Mouse (Mus musculus) thymus, postnatal 0 days (tissue): Measurements from ENCODE around the gene Ccr9. TPM values are rescaled to one million over a fixed set of nuclear protein-coding genes. Genes with fewer than 3 reads are reported as not detected.

ENCODE experiments used
- DNase-seq: peaks from one replicate; pipeline ENCODE4 v3.0.0-alpha.2; 2015; ENCODE audit warnings: low spot score
- polyA plus RNA-seq: library from polyadenylated mRNA; unstranded; fragments of >200 nt; fragmentation: Nextera tagmentation; extraction: Ambion mirVana; gene quantifications from 2 replicates; pipeline ENCODE4 v1.2.1, GENCODE M21; 2015

The Ccr9 gene
- polyA plus RNA-seq, 1 experiment from 2014 or later: 524 TPM

DNA sequence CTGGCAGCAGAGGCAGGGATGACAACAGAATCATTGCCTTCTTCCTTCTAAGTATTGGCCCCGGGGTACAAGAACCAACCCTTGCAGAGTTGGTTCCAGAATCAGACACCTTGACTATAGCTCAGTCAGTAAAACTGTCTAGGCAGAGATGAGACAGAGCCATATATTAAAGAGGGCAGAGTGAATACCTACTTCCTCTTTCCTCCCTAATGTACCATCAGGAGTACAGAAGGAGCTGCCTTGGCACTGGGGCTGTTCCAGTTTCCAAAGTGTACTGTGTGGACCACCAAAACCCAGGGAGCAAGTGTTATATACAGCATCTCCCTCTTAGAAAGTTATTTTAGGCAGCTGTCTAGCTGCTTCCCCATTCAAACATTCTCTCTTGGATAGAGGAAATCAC, 123.3 kb downstream of the Ccr9 start:
- no peak for DNase-seq

DNA sequence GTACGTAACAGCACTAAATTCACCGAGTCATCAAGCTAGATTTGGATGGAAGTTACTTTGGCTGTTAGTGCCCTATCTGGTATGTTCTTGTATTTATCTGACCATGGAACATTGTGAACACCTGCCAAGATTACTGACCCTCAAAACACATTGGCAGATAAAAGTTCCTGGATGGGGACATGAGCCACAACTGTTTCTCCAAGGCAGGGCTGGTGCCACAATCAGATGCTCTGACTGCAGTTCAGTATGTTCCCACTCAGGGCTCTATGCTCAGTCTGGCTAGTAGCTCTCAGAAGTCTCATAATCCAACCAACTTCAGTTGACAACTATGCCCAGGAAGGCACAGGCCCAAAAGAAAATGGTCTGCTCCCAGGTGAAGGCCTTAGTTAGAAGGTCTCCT, 124.2 kb downstream of the Ccr9 start:
- DNase-seq: no peak

- DNase-seq: no peak
These were observed 124.7 kb downstream of the Ccr9 start for GRCm38 (mm10) chr9:123802896-123803295.

DNA sequence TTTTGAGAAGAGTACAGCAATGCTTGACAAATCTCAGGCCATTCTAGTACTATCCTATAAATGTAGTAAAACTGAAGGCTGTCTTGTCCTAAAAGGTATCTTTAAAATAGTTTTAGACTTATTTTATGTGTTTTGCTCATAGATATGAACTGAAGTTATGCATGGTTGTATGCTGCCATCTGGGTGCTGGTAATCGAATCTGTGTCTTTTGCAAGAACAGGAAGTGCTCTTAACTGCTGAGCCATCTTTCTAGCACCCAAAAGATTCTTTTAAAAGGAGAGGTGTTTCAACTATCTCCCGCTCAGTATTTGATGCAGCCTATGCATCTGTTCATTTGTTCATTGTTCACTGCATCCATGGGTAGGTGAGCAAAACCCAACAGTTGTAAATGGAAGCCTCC, 127.0 kb downstream of the Ccr9 start:
- peak; percentile 23 for DNase-seq

DNA sequence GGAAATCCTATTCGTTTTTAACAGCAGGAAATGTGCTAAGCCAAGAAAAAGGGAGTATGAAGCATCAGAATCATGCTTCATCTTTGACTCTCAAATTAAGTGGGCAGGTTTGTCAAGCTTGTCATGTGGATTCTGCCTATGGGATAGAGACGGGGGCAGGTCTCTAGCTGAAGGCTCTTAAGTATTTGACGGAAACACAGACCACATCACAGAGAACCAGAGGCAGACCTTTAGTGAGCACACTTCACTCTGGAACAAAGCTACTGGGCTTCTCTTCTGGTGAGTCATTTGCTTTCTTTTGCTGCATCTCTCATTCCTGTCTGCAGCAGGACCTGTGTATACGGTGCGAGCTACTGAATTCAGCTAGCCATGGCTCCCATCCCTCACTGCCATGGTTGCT, 128.0 kb downstream of the Ccr9 start, which contains the start of gene Cxcr6:
Gene Cxcr6 (plus strand): TSS at position 209 of the 400 bp plus-strand sequence.
- peak; percentile 62 for DNase-seq

GRCm38 (mm10) chr9:123808583-123808982, 130.3 kb downstream of the Ccr9 start:
- no peak for DNase-seq

DNA sequence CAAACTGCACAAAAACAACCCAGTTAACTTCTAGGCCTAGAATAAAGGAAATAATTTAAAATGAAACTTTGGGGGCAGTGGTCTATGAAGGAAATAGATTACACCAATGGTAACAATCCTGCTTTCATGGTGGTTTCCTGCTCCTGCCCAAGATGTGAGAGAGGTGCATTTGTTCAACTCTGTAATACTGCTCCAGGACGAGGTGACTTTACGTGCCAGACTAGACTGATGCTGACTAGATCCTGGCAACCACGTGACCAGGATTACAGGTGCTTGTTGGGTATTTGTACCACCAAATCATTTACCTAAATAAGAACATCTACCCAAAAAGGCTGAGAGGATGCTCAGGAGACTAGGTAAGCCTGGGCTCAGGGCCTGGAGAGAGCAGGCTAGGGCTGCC, 133.6 kb downstream of the Ccr9 start:
- DNase-seq: no peak

DNA sequence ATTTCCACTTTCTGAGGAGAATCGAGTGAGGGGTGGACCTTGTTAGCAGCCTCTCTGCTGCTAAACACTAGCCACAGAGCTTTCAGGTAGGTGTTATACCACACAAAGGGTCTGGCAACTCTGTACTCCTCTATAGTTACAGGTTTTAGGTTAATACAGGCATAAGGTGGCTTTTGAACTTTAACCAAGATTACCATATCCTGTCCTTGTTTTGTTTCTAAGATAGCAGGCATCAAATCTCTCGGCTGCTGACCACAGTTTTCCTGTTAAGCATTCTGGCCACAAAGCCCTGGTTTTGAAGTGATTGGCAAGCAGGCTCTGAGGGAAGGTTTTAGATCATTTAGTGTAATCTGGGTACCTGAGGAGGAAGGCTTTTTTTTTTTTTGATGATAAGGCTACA, 136.1 kb downstream of the Ccr9 start:
- DNase-seq: peak; percentile 12

- no peak for DNase-seq
These were observed 136.6 kb downstream of the Ccr9 start for GRCm38 (mm10) chr9:123814821-123815220.

DNA sequence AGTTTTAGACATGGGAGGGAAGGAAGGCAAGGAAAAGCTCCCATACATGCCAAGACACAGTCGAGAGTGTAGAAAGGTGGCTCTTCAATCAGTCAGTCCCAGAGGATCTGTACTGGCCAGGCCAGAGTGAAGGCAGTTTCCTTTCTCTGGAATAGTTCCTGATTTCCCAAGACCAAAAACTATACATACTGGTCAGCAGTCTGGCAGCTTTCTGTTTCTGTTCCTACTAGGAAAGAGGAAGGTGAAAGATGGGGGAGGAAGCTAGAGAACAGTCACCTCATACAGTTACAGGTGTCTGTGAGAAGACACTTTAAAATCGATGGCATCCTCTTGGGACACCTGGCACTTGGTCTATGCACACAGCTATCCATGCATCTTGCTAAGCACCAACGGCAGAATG, 137.2 kb downstream of the Ccr9 start:
- no peak for DNase-seq

DNA sequence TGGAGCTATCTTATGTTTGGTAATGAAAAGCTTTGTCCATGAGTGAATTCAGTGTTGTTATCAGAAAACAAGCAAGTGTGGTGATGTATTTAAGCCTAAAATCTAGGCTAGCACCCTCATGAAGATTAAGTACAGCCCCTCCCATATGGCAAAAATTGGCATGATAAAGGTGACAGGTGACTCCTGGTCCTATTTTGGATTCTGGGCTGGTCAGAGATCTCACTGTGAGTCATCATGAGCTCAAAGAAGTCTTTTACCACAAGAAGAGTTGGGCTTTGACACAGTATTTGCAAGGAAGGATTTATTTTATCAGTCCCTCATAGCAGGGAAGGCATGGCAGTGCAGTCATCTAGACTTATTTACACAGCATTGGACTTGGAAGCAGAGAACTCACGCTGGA, 137.8 kb downstream of the Ccr9 start:
- no peak for DNase-seq

- no peak for DNase-seq
These were observed 140.4 kb downstream of the Ccr9 start for GRCm38 (mm10) chr9:123818601-123819000.

- DNase-seq: no peak
These were observed 148.4 kb downstream of the Ccr9 start for GRCm38 (mm10) chr9:123826631-123827030.

DNA sequence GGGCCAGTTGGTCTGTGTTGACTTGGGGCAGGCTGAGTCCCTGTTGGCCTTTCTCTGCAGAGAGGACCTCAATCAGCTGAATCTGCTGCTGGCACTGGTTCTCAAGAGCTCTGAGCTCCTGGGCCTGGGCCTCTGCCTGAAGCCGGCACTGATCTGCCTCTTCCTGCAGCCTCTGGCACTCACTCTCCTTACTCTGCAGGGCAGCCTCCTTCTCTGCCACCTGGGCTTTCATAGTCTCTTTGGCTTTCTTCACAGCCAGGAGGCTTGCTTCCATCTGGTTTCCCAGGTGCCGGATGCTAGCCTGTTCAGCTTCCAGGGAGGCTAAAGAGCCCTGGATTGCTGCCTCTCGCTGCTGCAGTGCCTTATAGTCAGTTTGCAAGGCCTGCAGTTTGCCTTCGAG, 150.7 kb downstream of the Ccr9 start:
- DNase-seq: no peak

Other genes starting within 250 kb of the Ccr9 start
- gene Limd1, start 199.7 kb upstream of the Ccr9 start, polyA plus RNA-seq: 33.6 and 33.7 TPM in 2 replicates
- 46.7 and 47.3 TPM in 2 replicates for gene Sacm1l, start 148.7 kb upstream of the Ccr9 start, polyA plus RNA-seq
- 0.12 and 0.13 TPM in 2 replicates for gene Slc6a20b, start 45.9 kb upstream of the Ccr9 start, polyA plus RNA-seq
- gene Slc6a20a, start 446 bp downstream of the Ccr9 start, polyA plus RNA-seq: 0.86 and 1.4 TPM in 2 replicates
- gene Lztfl1, start 39.3 kb downstream of the Ccr9 start, polyA plus RNA-seq: 143 and 152 TPM in 2 replicates
- gene Cxcr6, start 128.0 kb downstream of the Ccr9 start, polyA plus RNA-seq: 17.4 and 17.8 TPM in 2 replicates
- gene Fyco1, start 173.5 kb downstream of the Ccr9 start, polyA plus RNA-seq: 5.6 and 10.3 TPM in 2 replicates
- 0.75 and 1.0 TPM in 2 replicates for gene Xcr1, start 183.6 kb downstream of the Ccr9 start, polyA plus RNA-seq